ENCODE assay signal across 22 mouse cellular contexts in the genomic region with DNA sequence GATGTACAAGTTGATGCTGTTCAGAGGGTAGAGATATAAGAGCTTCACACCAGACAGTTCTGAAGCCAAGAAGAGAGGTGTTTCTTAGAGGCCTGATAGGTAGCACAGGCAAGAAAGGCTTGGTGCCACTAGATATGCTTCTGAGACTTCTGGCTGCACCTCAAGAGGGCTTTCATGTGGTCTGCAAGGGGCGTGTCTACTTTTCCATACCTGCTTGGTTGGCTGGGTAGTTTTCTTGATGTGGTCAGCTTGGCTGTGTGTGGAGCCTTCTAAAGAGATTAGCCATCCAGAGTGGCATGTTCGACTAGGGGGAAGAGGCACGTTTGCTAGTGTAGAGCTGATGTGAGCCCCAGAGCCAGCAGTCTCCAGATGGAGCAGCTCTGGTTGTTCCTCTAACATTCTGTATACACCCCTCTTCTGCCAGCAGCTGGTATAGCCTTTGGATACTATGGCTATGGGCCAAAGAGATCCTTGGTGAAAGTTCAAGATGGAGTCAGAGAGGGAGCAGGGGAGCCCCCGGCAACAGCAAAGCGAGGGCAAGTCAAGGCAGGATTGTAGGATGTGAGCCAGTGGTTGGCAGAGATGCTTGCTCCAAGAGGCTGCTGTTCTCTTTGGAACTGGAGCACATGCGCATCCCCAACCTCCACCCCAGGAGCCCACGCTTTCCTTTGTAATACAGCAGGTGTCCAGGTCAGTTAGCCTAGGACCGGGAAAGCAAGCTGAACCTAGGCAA. TPM values are rescaled to one million over a fixed set of nuclear protein-coding genes. Genes with fewer than 3 reads are reported as not detected.
A peak's percentile ranks its signal among the peaks of the same experiment; 100 is the strongest.
DNase-seq lines count a peak whose midpoint lies in the region; ATAC-seq and TF ChIP-seq lines count a peak whose summit lies in the region.
"Had no signal": no experiment of that assay in that cellular context is flagged by ENCODE, and none has a peak within 500 bp of the region (broad histone marks: within the 10 kb centered on the region; RNA-seq: fewer than 3 reads in every experiment).

No protein-coding gene starts in this region.

- no peak for TF ChIP-seq CTCF in CH12.LX (conservative IDR thresholded peaks at IDR 0.05 in 1 of 2, IDR thresholded peaks at IDR 0.05 in 1 of 2; ENCODE audit: low read depth in 2 of 2, low read length in 2 of 2)

- TF ChIP-seq RAD21 in CH12.LX (IDR thresholded peaks at IDR 0.05; ENCODE audit: low read depth, low read length) = no peak

- H3K4me2 ChIP-seq in heart, embryonic 12.5 days = no peak overlapping the region
- no peak overlapping the region for H3K4me2 ChIP-seq in CH12.LX (ENCODE audit: insufficient read depth, low read depth, poor library complexity, severe bottlenecking)
- H3K4me2 ChIP-seq: hindbrain, embryonic 12.5 days; liver, embryonic 13.5 days; midbrain, embryonic 13.5 days had no signal

- H3K36me3 ChIP-seq in heart, embryonic 12.5 days = no peaks in the 10 kb centered on the region
- peaks cover 9 to 72% of the 10 kb centered on the region in 2 experiments for H3K36me3 ChIP-seq in CH12.LX (replicated peaks in 1 of 2; ENCODE audit: control insufficient read depth in 1 of 2, insufficient read depth in 1 of 2, low read length in 1 of 2)
- H3K36me3 ChIP-seq: hindbrain, embryonic 12.5 days; liver, embryonic 13.5 days; midbrain, embryonic 13.5 days had no signal

- no peak for DNase-seq in heart, adult 11 months
- DNase-seq in CH12.LX (ENCODE audit: extremely low read depth) = no peak
- DNase-seq in gonadal fat pad, adult 2 months (ENCODE audit: low read depth) = peak; percentile 80
- DNase-seq in thymus, postnatal 14 days = peak; percentile 76
- DNase-seq in adrenal gland, postnatal 4 days (ENCODE audit: low spot score in 2 of 2) = no peak
- no peak for DNase-seq in left cerebral cortex, postnatal 10 days (ENCODE audit: extremely low spot score in 1 of 2, low spot score in 2 of 2)
- DNase-seq in heart, adult 8-10 months (ENCODE audit: low spot score) = no peak
- DNase-seq: adrenal gland, postnatal 14 days; cerebellum, adult 9-11 months; kidney, adult 11 months; kidney, postnatal 25 days; liver, embryonic 13.5 days; lung, postnatal 14 days; right cerebral cortex, postnatal 14 days had no signal

- no peak overlapping the region for H3K4me3 ChIP-seq in heart, embryonic 12.5 days
- H3K4me3 ChIP-seq in CH12.LX (replicated peaks in 1 of 3; ENCODE audit: low read depth in 2 of 3, low read length in 2 of 3, poor library complexity in 1 of 3) = no peak overlapping the region
- H3K4me3 ChIP-seq: hindbrain, embryonic 12.5 days; liver, embryonic 13.5 days; midbrain, embryonic 13.5 days had no signal

- WGBS in heart, embryonic 12.5 days = 77% methylated on average over 8 of the region's 8 CpGs

- no peak for ATAC-seq in heart, embryonic 12.5 days (ENCODE audit: insufficient number of reproducible peaks, low FRiP score)
- ATAC-seq: midbrain, embryonic 13.5 days had no signal

- intact Hi-C loops in left cerebral cortex, postnatal 10 days (cut with DNase I) = no loop called here

- H3K9ac ChIP-seq in heart, embryonic 12.5 days = 0 out of 2 replicates have a peak overlapping the region, but pooled peaks have one; percentile 13
- H3K9ac ChIP-seq in CH12.LX (ENCODE audit: insufficient read depth, low read depth) = no peak overlapping the region
- H3K9ac ChIP-seq: hindbrain, embryonic 12.5 days; liver, embryonic 13.5 days; midbrain, embryonic 13.5 days had no signal

- no peak for TF ChIP-seq POLR2A in CH12.LX (IDR thresholded peaks at IDR 0.05; ENCODE audit: low read depth, low read length)

- no peak for TF ChIP-seq EP300 in CH12.LX (IDR thresholded peaks at IDR 0.05; ENCODE audit: low read length)

- H3K4me1 ChIP-seq in heart, embryonic 12.5 days (replicated peaks) = peaks cover 18% of the 10 kb centered on the region
- peaks cover 22 to 89% of the 10 kb centered on the region in 2 experiments for H3K4me1 ChIP-seq in CH12.LX (ENCODE audit: control insufficient read depth in 1 of 2, insufficient read depth in 2 of 2)

- dilution Hi-C loops in CH12.LX (cut with MboI; ENCODE audit: extremely low pct_ligation_motif_present, extremely low pct_unique_long_range_greater_than_20kb, low sequenced_read_pairs) = no loop called here

- H3K27ac ChIP-seq in heart, embryonic 12.5 days (ENCODE audit: poor library complexity, severe bottlenecking) = no peak overlapping the region
- H3K27ac ChIP-seq in CH12.LX (ENCODE audit: insufficient read depth, low read depth) = no peak overlapping the region
- H3K27ac ChIP-seq: hindbrain, embryonic 12.5 days; liver, embryonic 13.5 days; midbrain, embryonic 13.5 days had no signal

- H3K9me3 ChIP-seq in heart, embryonic 12.5 days (replicated peaks) = no peaks in the 10 kb centered on the region
- H3K9me3 ChIP-seq in CH12.LX (replicated peaks; ENCODE audit: low read length) = no peaks in the 10 kb centered on the region
- H3K9me3 ChIP-seq: hindbrain, embryonic 12.5 days; liver, embryonic 13.5 days; midbrain, embryonic 13.5 days had no signal

- in situ Hi-C loops in CH12.LX (cut with MboI; ENCODE audit: low pct_ligation_motif_present, low pct_unique_long_range_greater_than_20kb, low sequenced_read_pairs) = no loop called here

- peaks cover 1% of the 10 kb centered on the region for H3K79me2 ChIP-seq in CH12.LX (replicated peaks; ENCODE audit: control insufficient read depth, extremely low read depth, insufficient read depth, poor library complexity, severe bottlenecking)

- no peaks in the 10 kb centered on the region for H3K27me3 ChIP-seq in heart, embryonic 12.5 days (replicated peaks)
- H3K27me3 ChIP-seq in CH12.LX (replicated peaks) = no peaks in the 10 kb centered on the region
- H3K27me3 ChIP-seq: liver, embryonic 13.5 days; midbrain, embryonic 13.5 days had no signal

TF ChIP-seq in CH12.LX, 34 proteins besides CTCF, POLR2A, EP300 and RAD21:
- TF ChIP-seq BHLHE40 (IDR thresholded peaks at IDR 0.05; ENCODE audit: low read depth, low read length) (0 out of 2 replicates have a peak, but pooled peaks have one; percentile 12), MAX (IDR thresholded peaks at IDR 0.05; ENCODE audit: low read length) (no peak), MEF2A (IDR thresholded peaks at IDR 0.05; ENCODE audit: borderline replicate concordance, low read depth, low read length) (no peak)

RNA-seq across cellular contexts. Expression of a gene that starts 34.4 kb away (rescaled TPM):
- not detected in 2 replicates for polyA plus RNA-seq in heart, embryonic 12.5 days (2016; fragmentation: Nextera tagmentation; extraction: Ambion mirVana)
- total RNA-seq in CH12.LX (2012; rRNA removed) (0.13 TPM in 1 of 2 replicates, not detected in the other), CH12.LX (2014; rRNA removed) (not detected in 2 replicates)
- not detected in 2 replicates for polyA plus RNA-seq in CH12.LX (2012; ENCODE audit: insufficient read length, low read depth)
- polyA plus RNA-seq in gonadal fat pad, adult 2 months (2012; rRNA removed) = 0.15 TPM in 1 of 2 replicates, not detected in the other
- not detected for total RNA-seq in adrenal gland, postnatal 4 days (2021)
- not detected for total RNA-seq in left cerebral cortex, postnatal 10 days (2021)
- not detected for total RNA-seq in heart, adult 8-10 months (2022)
- total RNA-seq: adrenal gland, postnatal 14 days; gastrocnemius, postnatal 4 days; layer of hippocampus, postnatal 14 days; left cerebral cortex, postnatal 36 days had no signal
- polyA plus RNA-seq: frontal cortex, adult 2 months; heart, embryonic 16.5 days; hindbrain, embryonic 12.5 days; liver, embryonic 13.5 days; midbrain, embryonic 13.5 days had no signal

Comparison
In these comparisons a context has a peak if more than half of its experiments do, and no peak if none do; other contexts are left out.
1. DNase-seq: peak in gonadal fat pad, adult 2 months (single experiment) and thymus, postnatal 14 days (single experiment); none in heart, adult 11 months (single experiment), CH12.LX (single experiment), adrenal gland, postnatal 4 days (0 of 2), left cerebral cortex, postnatal 10 days (0 of 2) and heart, adult 8-10 months (single experiment).